Mouse (Mus musculus): ENCODE measurements around the gene Aifm1. TPM values are rescaled to one million over a fixed set of nuclear protein-coding genes. Genes with fewer than 3 reads are reported as not detected.

The Aifm1 gene
- total RNA-seq, 1 experiment = 88.9 TPM

DNA sequence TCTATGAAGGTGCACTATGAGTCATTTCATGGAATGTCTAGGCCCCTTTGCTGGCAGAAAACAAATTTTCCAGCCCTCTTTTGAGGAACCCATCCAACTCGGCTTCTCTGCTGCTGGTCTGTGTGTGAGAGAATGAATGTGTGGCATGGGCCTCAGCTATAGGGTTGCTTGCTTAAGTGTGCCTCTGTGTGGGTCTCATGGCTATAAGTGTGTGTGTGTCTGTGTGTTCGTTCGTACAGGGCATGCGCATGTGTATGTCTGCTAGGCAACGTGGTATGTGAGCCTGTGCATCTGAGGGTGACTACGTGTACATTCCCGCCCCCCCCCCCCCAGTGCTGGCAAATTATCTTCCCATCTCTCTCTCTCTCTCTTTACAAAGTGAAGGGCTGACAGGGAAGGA is 52.9 kb downstream of the Aifm1 start:
- Histone ChIP-seq H3K27ac (ENCODE audit: insufficient read depth, low read depth, low read length, poor library complexity, severe bottlenecking) (no peak overlapping the region), H3K9ac (ENCODE audit: insufficient read depth, low read depth, low read length, poor library complexity, severe bottlenecking) (no peak overlapping the region), H3K4me1 (ENCODE audit: control insufficient read depth in 2 of 2, insufficient read depth in 2 of 2, low read length in 2 of 2, poor library complexity in 1 of 2) (peaks cover 0 to 2% of the 10 kb centered on the region in 2 experiments; a peak in 1 of 4 replicates), H3K9me3 (ENCODE audit: control insufficient read depth, insufficient read depth, low read depth, low read length) (no peaks in the 10 kb centered on the region), H3K4me3 (ENCODE audit: insufficient read depth in 1 of 2, low read depth in 1 of 2, low read length in 2 of 2, poor library complexity in 1 of 2, severe bottlenecking in 1 of 2) (no peak overlapping the region), H3K36me3 (ENCODE audit: control insufficient read depth, insufficient read depth, low read length, poor library complexity, severe bottlenecking) (no peaks in the 10 kb centered on the region)
- in situ Hi-C loops (cut with MboI; ENCODE audit: low sequenced_read_pairs in 2 of 2, unreplicated experiment in 2 of 2) = no loop called here
- TF ChIP-seq ZC3H11A (IDR thresholded peaks at IDR 0.05; ENCODE audit: borderline replicate concordance, low read depth, low read length) (no peak), HCFC1 (IDR thresholded peaks at IDR 0.05; ENCODE audit: borderline replicate concordance, insufficient read depth, low read length) (no peak), CHD2 (IDR thresholded peaks at IDR 0.05; ENCODE audit: low read depth, low read length) (no peak), ZNF384 (IDR thresholded peaks at IDR 0.05; ENCODE audit: low read depth, low read length) (no peak), MAFK (IDR thresholded peaks at IDR 0.05; ENCODE audit: insufficient read depth, low read depth, low read length) (no peak)
- no peak for DNase-seq (ENCODE audit: low read depth, low spot score)

DNA sequence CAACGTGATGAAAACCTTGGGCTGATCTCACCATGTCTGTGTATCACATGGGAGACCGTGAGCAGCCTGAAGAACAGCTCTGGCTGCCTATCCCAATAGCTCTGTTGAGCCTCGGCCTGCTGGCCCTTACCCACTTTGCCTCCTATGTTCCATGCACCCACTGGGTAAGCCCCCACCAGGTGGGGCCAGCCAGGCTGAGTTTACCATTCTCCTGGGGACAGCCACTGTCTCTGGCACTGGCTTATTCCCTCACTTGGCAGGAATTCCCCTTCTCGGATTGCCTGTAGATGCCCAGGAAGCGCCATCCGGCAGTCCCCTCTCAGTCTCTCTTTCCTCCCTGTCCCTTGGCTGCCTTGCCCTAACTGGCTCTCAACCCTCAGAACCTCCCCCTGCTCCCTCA is 56.4 kb downstream of the Aifm1 start:
- no peaks in the 10 kb centered on the region for H3K4me1 ChIP-seq (ENCODE audit: control insufficient read depth in 2 of 2, insufficient read depth in 2 of 2, low read length in 2 of 2, poor library complexity in 1 of 2)
- H3K9ac ChIP-seq (ENCODE audit: insufficient read depth, low read depth, low read length, poor library complexity, severe bottlenecking) = no peak overlapping the region
- DNase-seq (ENCODE audit: low read depth, low spot score) = no peak
- no peak overlapping the region for H3K4me3 ChIP-seq (ENCODE audit: insufficient read depth in 1 of 2, low read depth in 1 of 2, low read length in 2 of 2, poor library complexity in 1 of 2, severe bottlenecking in 1 of 2)
- no peaks in the 10 kb centered on the region for H3K9me3 ChIP-seq (ENCODE audit: control insufficient read depth, insufficient read depth, low read depth, low read length)
- in situ Hi-C loops (cut with MboI; ENCODE audit: low sequenced_read_pairs in 2 of 2, unreplicated experiment in 2 of 2) = no loop called here
- no peak overlapping the region for H3K27ac ChIP-seq (ENCODE audit: insufficient read depth, low read depth, low read length, poor library complexity, severe bottlenecking)
- TF ChIP-seq MAFK (IDR thresholded peaks at IDR 0.05; ENCODE audit: insufficient read depth, low read depth, low read length) (no peak), CHD2 (IDR thresholded peaks at IDR 0.05; ENCODE audit: low read depth, low read length) (no peak), ZC3H11A (IDR thresholded peaks at IDR 0.05; ENCODE audit: borderline replicate concordance, low read depth, low read length) (no peak), HCFC1 (IDR thresholded peaks at IDR 0.05; ENCODE audit: borderline replicate concordance, insufficient read depth, low read length) (no peak), ZNF384 (IDR thresholded peaks at IDR 0.05; ENCODE audit: low read depth, low read length) (no peak)
- no peaks in the 10 kb centered on the region for H3K36me3 ChIP-seq (ENCODE audit: control insufficient read depth, insufficient read depth, low read length, poor library complexity, severe bottlenecking)

DNA sequence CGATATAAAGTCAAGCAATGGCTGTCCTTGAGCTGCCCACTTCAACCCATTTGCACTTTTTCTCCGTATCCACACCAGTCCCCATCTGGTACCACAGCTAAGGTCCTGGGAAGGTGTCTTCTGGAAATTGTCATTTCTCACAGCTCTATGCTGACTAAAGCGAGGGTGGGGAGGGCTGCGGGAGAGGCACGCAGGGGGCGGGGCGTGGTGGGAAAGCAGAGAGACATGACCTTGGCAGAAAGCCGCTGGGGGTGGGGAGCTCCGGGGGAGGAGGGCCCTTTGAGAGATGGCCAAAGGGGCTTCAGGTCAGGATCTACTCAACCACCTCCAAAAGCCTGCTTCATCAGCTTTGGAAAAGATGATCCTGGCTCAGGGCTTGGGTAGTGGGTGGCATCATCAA is 58.3 kb downstream of the Aifm1 start:
- no peaks in the 10 kb centered on the region for H3K36me3 ChIP-seq (ENCODE audit: control insufficient read depth, insufficient read depth, low read length, poor library complexity, severe bottlenecking)
- TF ChIP-seq HCFC1 (IDR thresholded peaks at IDR 0.05; ENCODE audit: borderline replicate concordance, insufficient read depth, low read length) = no peak
- no peak for TF ChIP-seq ZNF384 (IDR thresholded peaks at IDR 0.05; ENCODE audit: low read depth, low read length)
- no peak for TF ChIP-seq MAFK (IDR thresholded peaks at IDR 0.05; ENCODE audit: insufficient read depth, low read depth, low read length)
- TF ChIP-seq ZC3H11A (IDR thresholded peaks at IDR 0.05; ENCODE audit: borderline replicate concordance, low read depth, low read length) = no peak
- no peak for TF ChIP-seq CHD2 (IDR thresholded peaks at IDR 0.05; ENCODE audit: low read depth, low read length)
- in situ Hi-C loops (cut with MboI; ENCODE audit: low sequenced_read_pairs in 2 of 2, unreplicated experiment in 2 of 2) = no loop called here
- H3K9me3 ChIP-seq (ENCODE audit: control insufficient read depth, insufficient read depth, low read depth, low read length) = no peaks in the 10 kb centered on the region
- H3K9ac ChIP-seq (ENCODE audit: insufficient read depth, low read depth, low read length, poor library complexity, severe bottlenecking) = no peak overlapping the region
- no peaks in the 10 kb centered on the region for H3K4me1 ChIP-seq (ENCODE audit: control insufficient read depth in 2 of 2, insufficient read depth in 2 of 2, low read length in 2 of 2, poor library complexity in 1 of 2)
- H3K4me3 ChIP-seq (ENCODE audit: insufficient read depth in 1 of 2, low read depth in 1 of 2, low read length in 2 of 2, poor library complexity in 1 of 2, severe bottlenecking in 1 of 2) = peak overlapping the region in 1 of 2 experiments; percentile 72; a peak in 1 of 4 replicates
- H3K27ac ChIP-seq (ENCODE audit: insufficient read depth, low read depth, low read length, poor library complexity, severe bottlenecking) = no peak overlapping the region
- DNase-seq (ENCODE audit: low read depth, low spot score) = no peak

DNA sequence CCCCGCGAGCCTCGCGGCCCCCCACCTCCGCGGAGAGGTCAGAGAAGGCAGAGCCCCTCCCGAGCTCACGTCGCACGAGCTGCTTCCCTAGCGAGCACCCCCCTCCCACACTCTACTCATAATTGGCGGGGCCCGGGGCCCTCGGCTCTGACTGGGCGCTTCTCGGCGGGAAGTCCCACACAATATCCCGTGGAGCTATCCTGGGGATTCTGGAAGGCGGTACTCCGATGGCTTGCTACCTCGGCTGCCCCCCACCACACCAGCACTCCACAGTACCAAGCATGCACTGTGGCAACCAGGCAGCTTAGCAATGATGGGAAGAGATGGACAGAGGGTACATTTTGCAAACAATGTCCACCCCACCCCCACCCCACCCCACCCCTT is 58.9 kb downstream of the Aifm1 start:
- peak overlapping the region; percentile 34 for H3K9ac ChIP-seq (ENCODE audit: insufficient read depth, low read depth, low read length, poor library complexity, severe bottlenecking)
- TF ChIP-seq ZNF384 (IDR thresholded peaks at IDR 0.05; ENCODE audit: low read depth, low read length) (no peak), CHD2 (IDR thresholded peaks at IDR 0.05; ENCODE audit: low read depth, low read length) (no peak), HCFC1 (IDR thresholded peaks at IDR 0.05; ENCODE audit: borderline replicate concordance, insufficient read depth, low read length) (no peak), ZC3H11A (IDR thresholded peaks at IDR 0.05; ENCODE audit: borderline replicate concordance, low read depth, low read length) (no peak), MAFK (IDR thresholded peaks at IDR 0.05; ENCODE audit: insufficient read depth, low read depth, low read length) (no peak)
- peaks cover 0 to 3% of the 10 kb centered on the region in 2 experiments; a peak in 1 of 4 replicates for H3K4me1 ChIP-seq (ENCODE audit: control insufficient read depth in 2 of 2, insufficient read depth in 2 of 2, low read length in 2 of 2, poor library complexity in 1 of 2)
- no peak overlapping the region for H3K27ac ChIP-seq (ENCODE audit: insufficient read depth, low read depth, low read length, poor library complexity, severe bottlenecking)
- in situ Hi-C loops (cut with MboI; ENCODE audit: low sequenced_read_pairs in 2 of 2, unreplicated experiment in 2 of 2) = no loop called here
- no peaks in the 10 kb centered on the region for H3K9me3 ChIP-seq (ENCODE audit: control insufficient read depth, insufficient read depth, low read depth, low read length)
- H3K4me3 ChIP-seq (ENCODE audit: insufficient read depth in 1 of 2, low read depth in 1 of 2, low read length in 2 of 2, poor library complexity in 1 of 2, severe bottlenecking in 1 of 2) = peak overlapping the region; percentile 72 to 81
- H3K36me3 ChIP-seq (ENCODE audit: control insufficient read depth, insufficient read depth, low read length, poor library complexity, severe bottlenecking) = no peaks in the 10 kb centered on the region
- DNase-seq (ENCODE audit: low read depth, low spot score) = no peak
